Mouse (Mus musculus) bone marrow, adult 2 months (tissue): ENCODE measurements around the gene Pnp.

Experiments
- CTCF ChIP-seq: fragments of 200-500 bp; IDR thresholded peaks from 2 replicates; pipeline ENCODE4 v1.5.1; 2011; ENCODE audit warnings: low read length, control low read depth; ENCODE audit not compliant: control insufficient read depth, insufficient read depth
- POLR2A ChIP-seq: fragments of 200-500 bp; IDR thresholded peaks from 2 replicates; pipeline ENCODE4 v1.6.1; 2011; ENCODE audit warnings: low read depth, mild to moderate bottlenecking, control low read depth, low read length, borderline replicate concordance; ENCODE audit not compliant: control insufficient read depth

DNA sequence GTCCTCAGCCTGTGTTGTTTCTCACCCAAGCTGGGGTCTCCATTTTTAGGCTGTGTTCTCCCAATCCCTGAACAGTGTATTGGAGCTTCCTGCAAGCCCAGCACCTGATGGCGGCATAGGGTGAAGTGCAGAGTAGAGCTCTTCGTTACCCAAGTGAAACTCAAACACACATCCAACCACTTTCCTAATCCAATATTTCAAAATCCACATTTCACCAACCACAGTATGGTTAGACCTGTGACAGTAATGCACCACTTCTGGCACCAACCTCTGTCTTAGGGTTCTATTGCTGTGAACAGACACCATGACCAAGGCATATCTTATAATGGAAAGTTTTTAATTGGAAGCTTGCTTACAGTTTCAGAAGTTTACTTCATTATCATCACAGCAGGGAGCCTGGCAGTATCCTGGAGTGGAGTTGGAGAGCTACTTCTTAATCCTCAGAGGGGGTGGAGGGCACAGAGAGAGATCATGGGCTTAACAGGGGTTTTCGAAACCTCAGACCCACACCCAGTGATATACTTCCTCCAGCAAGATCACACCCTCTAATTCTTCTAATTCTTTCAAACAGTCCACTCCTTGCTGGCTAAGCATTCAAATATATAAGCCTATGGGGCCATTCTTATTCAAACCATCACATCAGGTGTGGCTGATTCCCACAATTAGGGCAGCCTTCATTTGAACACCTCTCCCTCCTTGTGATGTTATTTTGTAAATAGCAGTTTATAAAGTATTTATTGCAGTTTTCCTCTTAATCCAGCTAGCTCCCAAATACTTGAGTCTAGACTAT lies 7.4 kb downstream of the Pnp start:
- TF ChIP-seq CTCF (no peak), POLR2A (no peak)
